Mouse (Mus musculus) kidney, adult 2 months (tissue): ENCODE results near the gene Btbd1.

ENCODE experiments used
- CTCF ChIP-seq: fragments of 200-500 bp; conservative IDR thresholded peaks from 2 replicates; pipeline ENCODE4 v1.5.1; 2011; ENCODE audit warnings: low read depth, mild to moderate bottlenecking, control low read depth, low read length, moderate library complexity, mixed read lengths; ENCODE audit not compliant: insufficient read depth, insufficient read length
- POLR2A ChIP-seq: fragments of 200-500 bp; IDR thresholded peaks from one replicate; pipeline ENCODE4 v1.6.1; 2011; ENCODE audit warnings: low read depth, low read length, control low read depth

DNA sequence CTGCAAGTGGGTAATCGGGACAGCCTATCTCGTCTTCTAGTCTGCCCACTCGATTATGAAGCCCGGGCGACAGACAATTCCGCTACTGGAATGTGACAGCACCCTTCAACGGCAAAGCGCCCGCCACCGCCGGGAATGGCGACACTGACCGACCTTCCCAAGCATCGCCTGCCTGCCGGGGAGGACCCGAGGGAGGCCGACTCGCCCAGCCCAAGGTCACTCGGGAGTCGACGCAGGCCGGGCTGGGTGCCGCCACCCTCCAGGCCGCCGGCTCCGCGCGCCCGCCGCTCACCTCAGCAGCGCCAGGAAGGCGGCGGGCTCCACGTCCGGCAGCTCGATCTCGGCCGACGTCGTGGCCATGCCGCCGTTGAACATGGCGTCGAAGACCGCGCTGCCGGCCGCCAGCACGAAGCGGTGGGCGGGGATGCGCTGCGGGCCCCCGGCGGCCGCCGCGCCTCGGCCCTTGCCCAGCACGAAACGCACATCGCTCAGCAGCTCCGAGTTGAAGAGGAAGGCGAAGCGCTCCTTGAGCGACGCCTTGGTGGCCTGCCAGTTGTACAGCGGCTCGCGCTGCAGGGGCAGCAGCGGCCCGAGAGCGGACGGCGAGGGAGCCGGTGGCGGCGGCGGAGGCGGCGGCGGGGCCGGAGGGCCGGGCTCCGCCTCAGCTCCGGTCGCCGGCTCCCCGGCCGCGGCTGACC is 401 bp downstream of the Btbd1 start:
- TF ChIP-seq CTCF, result no peak
- no peak for TF ChIP-seq POLR2A
